12 mouse cellular contexts compared by ENCODE assay signal in the genomic region with DNA sequence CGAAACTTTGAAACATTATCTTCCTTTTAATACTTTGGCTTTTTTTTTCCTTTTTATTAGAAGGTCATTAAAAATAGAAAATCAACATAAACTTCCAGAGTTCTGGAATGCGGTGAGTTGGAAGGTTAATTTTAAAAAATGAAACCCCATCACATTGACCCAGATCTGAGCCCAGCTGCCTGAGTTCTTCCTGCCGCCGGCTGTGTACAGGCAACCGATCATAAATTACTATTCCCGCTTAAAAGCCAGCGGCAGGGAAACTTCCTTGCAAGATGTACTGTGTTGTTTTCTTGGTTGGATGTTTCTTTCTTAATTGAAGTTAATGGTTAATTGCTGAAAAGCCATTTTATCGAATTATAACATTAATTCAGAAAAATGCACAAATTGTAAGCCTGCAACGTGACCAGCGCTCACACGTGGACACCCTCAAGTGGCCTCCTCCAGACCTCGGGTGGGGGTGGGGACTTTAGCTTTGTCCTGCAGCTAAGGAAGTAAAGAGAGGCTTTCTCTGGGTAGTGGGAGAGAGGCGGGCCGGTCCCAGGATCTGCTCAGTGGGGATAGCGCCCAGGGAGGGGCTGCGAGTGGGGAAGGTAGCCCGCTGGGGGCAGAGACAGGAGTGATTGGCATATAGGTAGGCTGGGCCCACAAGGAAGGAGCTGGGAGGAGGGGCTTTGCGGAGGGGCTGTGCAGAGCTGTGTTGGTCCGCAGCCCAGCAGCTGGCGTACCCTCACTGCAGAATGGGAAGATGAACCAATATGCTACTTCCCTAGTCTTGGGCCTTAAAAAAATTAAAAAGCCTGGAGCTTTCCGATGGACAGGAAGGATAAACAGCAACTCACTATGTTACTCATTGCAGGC. TPM values are rescaled to one million over a fixed set of nuclear protein-coding genes. Genes with fewer than 3 reads are reported as not detected.
DNase-seq lines count a peak whose midpoint lies in the region; ATAC-seq lines count a peak whose summit lies in the region.
"Had no signal": no experiment of that assay in that cellular context is flagged by ENCODE, and none has a peak within 500 bp of the region (broad histone marks: within the 10 kb centered on the region; RNA-seq: fewer than 3 reads in every experiment).

No protein-coding gene starts in this region.

- 42% methylated on average over 21 of the region's 21 CpGs for WGBS in neural tube, embryonic 15.5 days
- WGBS in intestine, embryonic 16.5 days = 42% methylated on average over 21 of the region's 21 CpGs
- WGBS in limb, embryonic 10.5 days = 49% methylated on average over 21 of the region's 21 CpGs

- no peak overlapping the region for H3K4me2 ChIP-seq in neural tube, embryonic 15.5 days
- H3K4me2 ChIP-seq in intestine, embryonic 16.5 days (ENCODE audit: low read depth, low read length) = no peak overlapping the region
- H3K4me2 ChIP-seq: forebrain, embryonic 13.5 days; liver, embryonic 15.5 days had no signal

- H3K4me1 ChIP-seq in neural tube, embryonic 15.5 days = peaks cover 6% of the 10 kb centered on the region; the same call in 1 of the 2 replicates
- H3K4me1 ChIP-seq in intestine, embryonic 16.5 days (ENCODE audit: control insufficient read depth, insufficient read depth, low read length) = no peaks in the 10 kb centered on the region; the same call in none of the 2 replicates
- H3K4me1 ChIP-seq in limb, embryonic 10.5 days = peaks cover 16% of the 10 kb centered on the region
- H3K4me1 ChIP-seq: forebrain, embryonic 13.5 days had no signal

- H3K9me3 ChIP-seq in neural tube, embryonic 15.5 days (replicated peaks) = peaks cover under 1% of the 10 kb centered on the region; the same call in 1 of the 2 replicates
- peaks cover 4% of the 10 kb centered on the region; the same call in 1 of the 2 replicates for H3K9me3 ChIP-seq in intestine, embryonic 16.5 days (ENCODE audit: control insufficient read depth, low read length)
- H3K9me3 ChIP-seq in limb, embryonic 10.5 days (replicated peaks) = peaks cover 2% of the 10 kb centered on the region; the same call in 1 of the 2 replicates
- H3K9me3 ChIP-seq: liver, embryonic 15.5 days had no signal

- H3K27me3 ChIP-seq in neural tube, embryonic 15.5 days (replicated peaks) = no peaks in the 10 kb centered on the region
- H3K27me3 ChIP-seq in intestine, embryonic 16.5 days (replicated peaks; ENCODE audit: control insufficient read depth, insufficient read depth, low read length) = no peaks in the 10 kb centered on the region
- H3K27me3 ChIP-seq in limb, embryonic 10.5 days (ENCODE audit: low read depth, poor library complexity, severe bottlenecking) = no peaks in the 10 kb centered on the region
- H3K27me3 ChIP-seq: forebrain, embryonic 13.5 days had no signal

- ATAC-seq in neural tube, embryonic 15.5 days (ENCODE audit: low FRiP score) = no peak
- ATAC-seq in intestine, embryonic 16.5 days = 0 out of 2 replicates have a peak, but pooled peaks have one; percentile 31
- ATAC-seq: forebrain, embryonic 13.5 days; inflammation-experienced regulatory T-cells, adult 6 months had no signal

- peak; percentile 32 for DNase-seq in neural tube, embryonic 10.5 days (ENCODE audit: extremely low spot score, low spot score)
- peak; percentile 63 for DNase-seq in limb, embryonic 10.5 days (ENCODE audit: low spot score)
- no peak for DNase-seq in layer of hippocampus, postnatal 10 days (ENCODE audit: low spot score in 2 of 2)
- DNase-seq in thymus, postnatal 14 days = no peak
- no peak for DNase-seq in ovary, postnatal 10 days (ENCODE audit: low spot score)
- DNase-seq: cerebellum, adult 11 months had no signal

- H3K27ac ChIP-seq in neural tube, embryonic 15.5 days (replicated peaks) = no peak overlapping the region
- peak overlapping the region; percentile 53 for H3K27ac ChIP-seq in intestine, embryonic 16.5 days (ENCODE audit: low read length)
- H3K27ac ChIP-seq in limb, embryonic 10.5 days = peak overlapping the region; percentile 89
- H3K27ac ChIP-seq: forebrain, embryonic 13.5 days; liver, embryonic 15.5 days; macrophage had no signal

- no peak overlapping the region for H3K9ac ChIP-seq in neural tube, embryonic 15.5 days (replicated peaks)
- H3K9ac ChIP-seq in intestine, embryonic 16.5 days (ENCODE audit: low read depth, low read length) = peak overlapping the region; percentile 25; the same call in 1 of the 2 replicates
- H3K9ac ChIP-seq: forebrain, embryonic 13.5 days; liver, embryonic 15.5 days had no signal

- H3K4me3 ChIP-seq in neural tube, embryonic 15.5 days (replicated peaks) = no peak overlapping the region
- H3K4me3 ChIP-seq in intestine, embryonic 16.5 days (ENCODE audit: low read length) = no peak overlapping the region
- H3K4me3 ChIP-seq in limb, embryonic 10.5 days = peak overlapping the region; percentile 16; the same call in 1 of the 2 replicates
- H3K4me3 ChIP-seq: forebrain, embryonic 13.5 days; liver, embryonic 15.5 days had no signal

- no peaks in the 10 kb centered on the region for H3K36me3 ChIP-seq in neural tube, embryonic 15.5 days
- no peaks in the 10 kb centered on the region for H3K36me3 ChIP-seq in intestine, embryonic 16.5 days (ENCODE audit: control insufficient read depth, insufficient read depth, low read length)
- H3K36me3 ChIP-seq in limb, embryonic 10.5 days = no peaks in the 10 kb centered on the region
- H3K36me3 ChIP-seq: liver, embryonic 15.5 days had no signal

RNA-seq across cellular contexts. Expression of a gene that starts 14.2 kb away (rescaled TPM):
- 92.2 and 119 TPM in 2 replicates for polyA plus RNA-seq in neural tube, embryonic 15.5 days (2015; fragmentation: Nextera tagmentation; extraction: Ambion mirVana)
- 183 and 191 TPM in 2 replicates for polyA plus RNA-seq in intestine, embryonic 16.5 days (2015; fragmentation: Nextera tagmentation; extraction: Ambion mirVana)
- polyA plus RNA-seq in limb, embryonic 10.5 days (2016; fragmentation: Nextera tagmentation; extraction: Ambion mirVana) = 265 and 282 TPM in 2 replicates
- 10 to 100 TPM; 79.5 to 90.0 TPM for total RNA-seq in layer of hippocampus, postnatal 10 days (2021)

Comparison
In these comparisons a context has a peak if more than half of its experiments do, and no peak if none do; other contexts are left out.
1. DNase-seq: peak in neural tube, embryonic 10.5 days (single experiment) and limb, embryonic 10.5 days (single experiment); none in layer of hippocampus, postnatal 10 days (0 of 2), thymus, postnatal 14 days (single experiment) and ovary, postnatal 10 days (single experiment).